Mouse (Mus musculus): Measurements from ENCODE around the gene Pdgfc.

GRCm38 (mm10) chr3:81181319-81182013 is 145.2 kb downstream of the Pdgfc start:
- TF ChIP-seq CTCF (IDR thresholded peaks at IDR 0.05; ENCODE audit: low read depth) = no peak
- TF ChIP-seq EP300 (IDR thresholded peaks at IDR 0.05; ENCODE audit: low read depth) = no peak

Measured in liver, embryonic 14.5 days (tissue).